Mouse (Mus musculus): ENCODE measurements around the gene E030025P04Rik. TPM values are rescaled to one million over a fixed set of nuclear protein-coding genes. Genes with fewer than 3 reads are reported as not detected.

Gene E030025P04Rik
- total RNA-seq (2012; rRNA removed) (not detected in 2 replicates), total RNA-seq (2014; rRNA removed) (not detected in 2 replicates), polyA plus RNA-seq (2012; ENCODE audit: insufficient read length, low read depth) (not detected in 2 replicates)

GRCm38 (mm10) chr11:109144236-109144635 lies at the start of gene E030025P04Rik:
TSS of gene E030025P04Rik (minus strand) at chr11:109144369.
- in situ Hi-C loops (cut with MboI; ENCODE audit: low pct_ligation_motif_present, low pct_unique_long_range_greater_than_20kb, low sequenced_read_pairs) (no loop called here), dilution Hi-C loops (cut with MboI; ENCODE audit: extremely low pct_ligation_motif_present, extremely low pct_unique_long_range_greater_than_20kb, low sequenced_read_pairs) (no loop called here)
- H3K36me3 ChIP-seq (replicated peaks in 1 of 2; ENCODE audit: control insufficient read depth in 1 of 2, insufficient read depth in 1 of 2, low read length in 1 of 2) = no peaks in the 10 kb centered on the region
- H3K27me3 ChIP-seq (replicated peaks) = peaks cover 2% of the 10 kb centered on the region
- no peaks in the 10 kb centered on the region for H3K9me3 ChIP-seq (replicated peaks; ENCODE audit: low read length)
- no peak within 1 kb of the TSS for H3K4me2 ChIP-seq (ENCODE audit: insufficient read depth, low read depth, poor library complexity, severe bottlenecking)
- H3K9ac ChIP-seq (ENCODE audit: insufficient read depth, low read depth) = no peak within 1 kb of the TSS
- no peak within 1 kb of the TSS for H3K4me3 ChIP-seq (replicated peaks in 1 of 3; ENCODE audit: low read depth in 2 of 3, low read length in 2 of 3, poor library complexity in 1 of 3)
- no peaks in the 10 kb centered on the region for H3K79me2 ChIP-seq (replicated peaks; ENCODE audit: control insufficient read depth, extremely low read depth, insufficient read depth, poor library complexity, severe bottlenecking)
- no peak within 1 kb of the TSS for H3K27ac ChIP-seq (ENCODE audit: insufficient read depth, low read depth)
- H3K4me1 ChIP-seq (ENCODE audit: control insufficient read depth in 1 of 2, insufficient read depth in 2 of 2) = no peaks in the 10 kb centered on the region
- TF ChIP-seq EP300 (IDR thresholded peaks at IDR 0.05; ENCODE audit: low read length) (no peak), USF2 (conservative IDR thresholded peaks at IDR 0.05; ENCODE audit: low read depth, low read length) (no peak), RCOR1 (conservative IDR thresholded peaks at IDR 0.05; ENCODE audit: low read depth, low read length) (no peak), RAD21 (IDR thresholded peaks at IDR 0.05; ENCODE audit: low read depth, low read length) (no peak), UBTF (IDR thresholded peaks at IDR 0.05; ENCODE audit: low read depth, low read length) (no peak), GABPA (IDR thresholded peaks at IDR 0.05; ENCODE audit: insufficient replicate concordance, low read depth, low read length) (no peak), MAX (IDR thresholded peaks at IDR 0.05; ENCODE audit: low read length) (no peak), NRF1 (IDR thresholded peaks at IDR 0.05; ENCODE audit: low read depth, low read length) (no peak), MYC (IDR thresholded peaks at IDR 0.05; ENCODE audit: low read depth, low read length) (no peak), NELFE (IDR thresholded peaks at IDR 0.05; ENCODE audit: low read depth, low read length) (no peak), ZMIZ1 (IDR thresholded peaks at IDR 0.05; ENCODE audit: low read depth, low read length) (no peak), POLR2AphosphoS2 (IDR thresholded peaks at IDR 0.05; ENCODE audit: low read depth, low read length) (no peak), ELF1 (IDR thresholded peaks at IDR 0.05; ENCODE audit: low read depth, low read length) (no peak), SMC3 (IDR thresholded peaks at IDR 0.05; ENCODE audit: low read depth, low read length) (no peak), PAX5 (IDR thresholded peaks at IDR 0.05; ENCODE audit: low read length) (no peak), BHLHE40 (IDR thresholded peaks at IDR 0.05; ENCODE audit: low read depth, low read length) (no peak), IRF4 (IDR thresholded peaks at IDR 0.05; ENCODE audit: low read depth, low read length) (no peak), ZC3H11A (IDR thresholded peaks at IDR 0.05; ENCODE audit: low read depth, low read length) (no peak)
- no peak for DNase-seq (ENCODE audit: extremely low read depth)

- TF ChIP-seq ZNF384 (IDR thresholded peaks at IDR 0.05; ENCODE audit: low read depth, low read length) (no peak), E2F4 (IDR thresholded peaks at IDR 0.05; ENCODE audit: insufficient replicate concordance, low read depth, low read length) (no peak), ZC3H11A (IDR thresholded peaks at IDR 0.05; ENCODE audit: low read depth, low read length) (peak; percentile 63), POLR2A (IDR thresholded peaks at IDR 0.05; ENCODE audit: low read depth, low read length) (no peak), ELF1 (IDR thresholded peaks at IDR 0.05; ENCODE audit: low read depth, low read length) (no peak), IRF4 (IDR thresholded peaks at IDR 0.05; ENCODE audit: low read depth, low read length) (peak; percentile 45; the same call in 1 of the 2 replicates), RAD21 (IDR thresholded peaks at IDR 0.05; ENCODE audit: low read depth, low read length) (peak; percentile 97), JUND (conservative IDR thresholded peaks at IDR 0.05; ENCODE audit: low read depth, low read length) (no peak), SMC3 (IDR thresholded peaks at IDR 0.05; ENCODE audit: low read depth, low read length) (peak; percentile 89), RCOR1 (conservative IDR thresholded peaks at IDR 0.05; ENCODE audit: low read depth, low read length) (no peak), BHLHE40 (IDR thresholded peaks at IDR 0.05; ENCODE audit: low read depth, low read length) (no peak), MEF2A (IDR thresholded peaks at IDR 0.05; ENCODE audit: borderline replicate concordance, low read depth, low read length) (no peak), CTCF (conservative IDR thresholded peaks at IDR 0.05 in 1 of 2, IDR thresholded peaks at IDR 0.05 in 1 of 2; ENCODE audit: low read depth in 2 of 2, low read length in 2 of 2) (peak; percentile 78 to 96)
- dilution Hi-C loops (cut with MboI; ENCODE audit: extremely low pct_ligation_motif_present, extremely low pct_unique_long_range_greater_than_20kb, low sequenced_read_pairs) = no loop called here
- H3K4me3 ChIP-seq (replicated peaks in 1 of 3; ENCODE audit: low read depth in 2 of 3, low read length in 2 of 3, poor library complexity in 1 of 3) = no peak overlapping the region
- H3K9ac ChIP-seq (ENCODE audit: insufficient read depth, low read depth) = no peak overlapping the region
- H3K79me2 ChIP-seq (replicated peaks; ENCODE audit: control insufficient read depth, extremely low read depth, insufficient read depth, poor library complexity, severe bottlenecking) = no peaks in the 10 kb centered on the region
- 0 out of 4 replicates have a peak, but pooled peaks cover 0 to 3% of the 10 kb centered on the region in 2 experiments for H3K4me1 ChIP-seq (ENCODE audit: control insufficient read depth in 1 of 2, insufficient read depth in 2 of 2)
- no peak overlapping the region for H3K4me2 ChIP-seq (ENCODE audit: insufficient read depth, low read depth, poor library complexity, severe bottlenecking)
- peaks cover 9% of the 10 kb centered on the region for H3K9me3 ChIP-seq (replicated peaks; ENCODE audit: low read length)
- in situ Hi-C loops (cut with MboI; ENCODE audit: low pct_ligation_motif_present, low pct_unique_long_range_greater_than_20kb, low sequenced_read_pairs) = loop anchor here (10.0 to 25.0 kb wide), 2 partner anchors 606 to 738 kb away; no protein-coding TSS in a partner anchor
- peaks cover 6% of the 10 kb centered on the region for H3K27me3 ChIP-seq (replicated peaks)
- no peaks in the 10 kb centered on the region for H3K36me3 ChIP-seq (replicated peaks in 1 of 2; ENCODE audit: control insufficient read depth in 1 of 2, insufficient read depth in 1 of 2, low read length in 1 of 2)
- peak; percentile 84 for DNase-seq (ENCODE audit: extremely low read depth)
- no peak overlapping the region for H3K27ac ChIP-seq (ENCODE audit: insufficient read depth, low read depth)
Measured at GRCm38 (mm10) chr11:109192673-109193557, 48.7 kb upstream of the E030025P04Rik start.

Data from CH12.LX (cell line).